10 mouse cellular contexts compared by ENCODE assay signal in genomic region chr3:29757821-29758494, GRCm38 (mm10).
DNase-seq lines count a peak whose midpoint lies in the region; ATAC-seq lines count a peak whose summit lies in the region.
"Had no signal": no experiment of that assay in that cellular context is flagged by ENCODE, and none has a peak within 500 bp of the region (broad histone marks: within the 10 kb centered on the region; RNA-seq: fewer than 3 reads in every experiment).

No protein-coding gene starts in this region.

- H3K36me3 ChIP-seq in kidney, embryonic 15.5 days, result no peaks in the 10 kb centered on the region
- H3K36me3 ChIP-seq: G1E; hindbrain, embryonic 15.5 days had no signal

- peak; percentile 16 for DNase-seq in kidney, adult 11 months
- DNase-seq in brain, adult 2 months (ENCODE audit: low read depth, low spot score), result peak; percentile 10
- peak; percentile 25 to 46 for DNase-seq in heart, postnatal 14 days
- DNase-seq in lung, postnatal 14 days, result peak; percentile 49
- DNase-seq in thymus, adult 18-20 months, result no peak
- no peak for DNase-seq in left cerebral cortex, adult 8-10 months (ENCODE audit: low spot score in 2 of 2)

- 53% methylated on average over 8 of the region's 8 CpGs for WGBS in kidney, embryonic 15.5 days

- H3K4me3 ChIP-seq in kidney, embryonic 15.5 days (replicated peaks), result no peak overlapping the region
- H3K4me3 ChIP-seq: hindbrain, embryonic 15.5 days had no signal

- no peak overlapping the region for H3K9ac ChIP-seq in kidney, embryonic 15.5 days
- H3K9ac ChIP-seq: hindbrain, embryonic 15.5 days had no signal

- H3K4me2 ChIP-seq in kidney, embryonic 15.5 days, result no peak overlapping the region
- H3K4me2 ChIP-seq: hindbrain, embryonic 15.5 days had no signal

- intact Hi-C loops in heart, postnatal 14 days (cut with DNase I), result no loop called here

- no peaks in the 10 kb centered on the region for H3K27me3 ChIP-seq in kidney, embryonic 15.5 days
- H3K27me3 ChIP-seq: hindbrain, embryonic 15.5 days had no signal

- H3K9me3 ChIP-seq in kidney, embryonic 15.5 days (replicated peaks), result no peaks in the 10 kb centered on the region
- H3K9me3 ChIP-seq: hindbrain, embryonic 15.5 days had no signal

- no peaks in the 10 kb centered on the region for H3K4me1 ChIP-seq in kidney, embryonic 15.5 days
- H3K4me1 ChIP-seq: hindbrain, embryonic 15.5 days had no signal

- no peak overlapping the region for H3K27ac ChIP-seq in kidney, embryonic 15.5 days
- H3K27ac ChIP-seq: hindbrain, embryonic 15.5 days had no signal

- ATAC-seq in kidney, embryonic 15.5 days (replicated peaks; ENCODE audit: low FRiP score), result no peak
- no peak for ATAC-seq in monocyte, adult 5-6 weeks (replicated peaks; ENCODE audit: insufficient number of reproducible peaks, low FRiP score, low TSS enrichment, poor library complexity, severe bottlenecking)

Comparison
In these comparisons a context has a peak if more than half of its experiments do, and no peak if none do; other contexts are left out.
1. DNase-seq: peak in kidney, adult 11 months (single experiment), brain, adult 2 months (single experiment), heart, postnatal 14 days (2 of 2) and lung, postnatal 14 days (single experiment); none in thymus, adult 18-20 months (0 of 2) and left cerebral cortex, adult 8-10 months (0 of 2).